8 mouse cellular contexts compared by ENCODE assay signal in genomic region chr8:45381963-45382347, GRCm38 (mm10). TPM values are rescaled to one million over a fixed set of nuclear protein-coding genes. Genes with fewer than 3 reads are reported as not detected.
DNase-seq lines count a peak whose midpoint lies in the region; ATAC-seq lines count a peak whose summit lies in the region.

Gene Fam149a, minus strand, starts transcription at chr8:45382291.

- WGBS in neural tube, embryonic 11.5 days, result 2% methylated on average over 6 of the region's 6 CpGs

- 0 out of 2 replicates have a peak, but pooled peaks have one; percentile 38 for ATAC-seq in neural tube, embryonic 11.5 days (ENCODE audit: insufficient read depth, low FRiP score, low TSS enrichment)
- no peak for ATAC-seq in monocyte, adult 5-6 weeks (replicated peaks; ENCODE audit: insufficient number of reproducible peaks, low FRiP score, low TSS enrichment, poor library complexity, severe bottlenecking)

- no peaks in the 10 kb centered on the region for H3K27me3 ChIP-seq in neural tube, embryonic 11.5 days (ENCODE audit: control insufficient read depth, insufficient read depth, low read length)

- peaks cover 6% of the 10 kb centered on the region; the same call in 1 of the 2 replicates for H3K4me1 ChIP-seq in neural tube, embryonic 11.5 days (ENCODE audit: control insufficient read depth, insufficient read depth, low read length)

- H3K4me3 ChIP-seq in neural tube, embryonic 11.5 days (ENCODE audit: low read depth, low read length), result peak within 1 kb of the TSS; percentile 42

- H3K4me2 ChIP-seq in neural tube, embryonic 11.5 days (ENCODE audit: low read depth), result peak within 1 kb of the TSS; percentile 77

- peak within 1 kb of the TSS; percentile 46 for H3K9ac ChIP-seq in neural tube, embryonic 11.5 days (ENCODE audit: low read length)

- H3K9me3 ChIP-seq in neural tube, embryonic 11.5 days (ENCODE audit: control insufficient read depth, low read length), result no peaks in the 10 kb centered on the region

- H3K36me3 ChIP-seq in neural tube, embryonic 11.5 days (ENCODE audit: control insufficient read depth, insufficient read depth, low read length), result no peaks in the 10 kb centered on the region

- DNase-seq in cerebellum, postnatal 25 days, result peak; percentile 12 to 16
- DNase-seq in cerebellum, adult 9-11 months, result no peak
- DNase-seq in right cerebral cortex, postnatal 10 days (ENCODE audit: low spot score in 2 of 2), result peak; percentile 30 to 37
- DNase-seq in right cerebral cortex, postnatal 36 days (ENCODE audit: low spot score in 2 of 2), result no peak
- DNase-seq in layer of hippocampus, postnatal 36 days, result no peak
- no peak for DNase-seq in neural tube, embryonic 11.5 days (ENCODE audit: low spot score)
- DNase-seq in thymus, adult 18-20 months, result no peak

- no peak within 1 kb of the TSS for H3K27ac ChIP-seq in neural tube, embryonic 11.5 days (ENCODE audit: low read depth, low read length)

RNA-seq across cellular contexts. Expression of gene Fam149a, which starts in this region (rescaled TPM):
- total RNA-seq in layer of hippocampus, postnatal 36 days (2021), result 10 to 100 TPM; 12.0 to 12.9 TPM
- 11.9 and 12.6 TPM in 2 replicates for polyA plus RNA-seq in neural tube, embryonic 11.5 days (2014; fragmentation: Nextera tagmentation; extraction: Ambion mirVana)
- 0.39 TPM in 1 of 3 replicates, not detected in the others for total RNA-seq in monocyte, adult 5-6 weeks (2017)

Comparison
In these comparisons a context has a peak if more than half of its experiments do, and no peak if none do; other contexts are left out.
1. DNase-seq: peak in cerebellum, postnatal 25 days (2 of 2) and right cerebral cortex, postnatal 10 days (2 of 2); none in cerebellum, adult 9-11 months (single experiment), right cerebral cortex, postnatal 36 days (0 of 2), layer of hippocampus, postnatal 36 days (0 of 2), neural tube, embryonic 11.5 days (single experiment) and thymus, adult 18-20 months (0 of 2).